Comparison of ENCODE assay signal across 9 mouse cellular contexts in the genomic region with DNA sequence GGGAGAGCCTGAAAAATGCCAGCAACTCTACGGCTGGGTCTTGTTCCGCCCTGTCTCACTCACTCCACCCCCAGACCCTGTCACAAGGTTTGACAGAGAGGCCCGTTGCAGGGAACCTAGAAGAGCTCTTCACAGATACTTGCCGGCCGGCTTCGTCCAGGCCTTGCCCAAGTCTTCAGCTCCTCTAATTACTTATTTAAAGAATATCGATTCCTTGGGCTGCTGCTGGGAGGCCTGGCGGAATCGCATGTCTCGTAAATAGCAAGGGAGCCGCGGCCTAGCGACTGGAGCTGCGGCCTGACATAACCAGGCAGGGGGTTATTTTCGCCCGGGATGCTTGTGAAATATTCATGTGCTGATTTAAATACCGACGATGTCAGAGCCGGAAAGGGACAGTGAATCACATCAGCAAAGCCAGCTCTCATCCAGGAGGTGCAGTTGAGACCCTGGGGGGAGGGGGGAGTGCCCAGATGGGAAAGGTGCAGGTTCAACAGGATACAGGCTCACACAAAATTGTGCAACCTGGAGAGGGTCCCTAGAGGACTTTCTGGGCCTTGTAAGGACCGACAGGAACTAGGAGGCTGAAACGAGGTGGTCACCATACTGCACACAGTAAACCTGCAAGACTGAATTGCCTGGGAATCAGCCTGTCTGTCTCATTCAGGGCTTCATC. TPM values are rescaled to one million over a fixed set of nuclear protein-coding genes. Genes with fewer than 3 reads are reported as not detected.
DNase-seq lines count a peak whose midpoint lies in the region; ATAC-seq and TF ChIP-seq lines count a peak whose summit lies in the region.
"Had no signal": no experiment of that assay in that cellular context is flagged by ENCODE, and none has a peak within 500 bp of the region (broad histone marks: within the 10 kb centered on the region; RNA-seq: fewer than 3 reads in every experiment).

No protein-coding gene starts in this region.

- TF ChIP-seq POLR2A in ES-Bruce4 (IDR thresholded peaks at IDR 0.05; ENCODE audit: insufficient read depth, low read length), result no peak

- H3K4me2 ChIP-seq in heart, postnatal 0 days (ENCODE audit: low read depth, low read length), result no peak overlapping the region

- no peak for TF ChIP-seq CTCF in ES-Bruce4 (IDR thresholded peaks at IDR 0.05; ENCODE audit: low read depth, low read length)
- TF ChIP-seq CTCF in heart, postnatal 0 days (IDR thresholded peaks at IDR 0.05; ENCODE audit: low read depth), result no peak

- H3K36me3 ChIP-seq in ES-Bruce4 (ENCODE audit: control insufficient read depth, insufficient read depth, low read length, poor library complexity, severe bottlenecking), result no peaks in the 10 kb centered on the region
- no peaks in the 10 kb centered on the region for H3K36me3 ChIP-seq in heart, postnatal 0 days (replicated peaks; ENCODE audit: control insufficient read depth, insufficient read depth, low read length)

- WGBS in heart, postnatal 0 days, result 22% methylated on average over 21 of the region's 21 CpGs

- H3K9ac ChIP-seq in ES-Bruce4 (ENCODE audit: low read depth, poor library complexity, severe bottlenecking), result 0 out of 2 replicates have a peak overlapping the region, but pooled peaks have one; percentile 14
- 0 out of 2 replicates have a peak overlapping the region, but pooled peaks have one; percentile 1 for H3K9ac ChIP-seq in heart, postnatal 0 days (replicated peaks; ENCODE audit: low read depth, low read length)

- no peak overlapping the region for H3K27ac ChIP-seq in ES-Bruce4 (ENCODE audit: insufficient read depth, low read length)
- peak overlapping the region; percentile 36; the same call in 1 of the 2 replicates for H3K27ac ChIP-seq in heart, postnatal 0 days (ENCODE audit: low read depth)
- H3K27ac ChIP-seq: layer of hippocampus, adult 2 months had no signal

- no peaks in the 10 kb centered on the region for H3K9me3 ChIP-seq in ES-Bruce4 (replicated peaks; ENCODE audit: control insufficient read depth, insufficient read depth, low read length, poor library complexity, severe bottlenecking)
- H3K9me3 ChIP-seq in heart, postnatal 0 days (replicated peaks; ENCODE audit: control insufficient read depth, low read length), result no peaks in the 10 kb centered on the region

- no peak overlapping the region; the same call in 1 of the 2 replicates for H3K4me3 ChIP-seq in ES-Bruce4 (ENCODE audit: low read depth, low read length)
- no peak overlapping the region for H3K4me3 ChIP-seq in heart, postnatal 0 days (ENCODE audit: low read depth, low read length)
- H3K4me3 ChIP-seq: layer of hippocampus, adult 2 months had no signal

- peak; percentile 43 to 50 for DNase-seq in B cell, adult 2 months
- no peak for DNase-seq in heart, postnatal 0 days (ENCODE audit: low spot score)
- DNase-seq in lung, postnatal 14 days, result peak; percentile 32
- DNase-seq in adrenal gland, postnatal 4 days (ENCODE audit: low spot score in 2 of 2), result no peak
- DNase-seq in cerebellum, postnatal 36 days, result no peak
- DNase-seq in right cerebral cortex, adult 2 months (ENCODE audit: low spot score in 2 of 2), result no peak

- no peaks in the 10 kb centered on the region for H3K27me3 ChIP-seq in ES-Bruce4 (ENCODE audit: control insufficient read depth, insufficient read depth, low read length, poor library complexity, severe bottlenecking)
- H3K27me3 ChIP-seq in heart, postnatal 0 days (ENCODE audit: control insufficient read depth, insufficient read depth, low read length), result no peaks in the 10 kb centered on the region

- ATAC-seq in heart, postnatal 0 days (ENCODE audit: insufficient read depth, low read depth), result peak; percentile 79
- no peak for ATAC-seq in erythroid progenitor cell, adult 5-6 weeks (replicated peaks; ENCODE audit: low FRiP score, poor library complexity, severe bottlenecking)

- H3K4me1 ChIP-seq in ES-Bruce4 (ENCODE audit: control insufficient read depth, insufficient read depth, low read length), result peaks cover 9% of the 10 kb centered on the region
- H3K4me1 ChIP-seq in heart, postnatal 0 days (ENCODE audit: control insufficient read depth, insufficient read depth), result peaks cover 8% of the 10 kb centered on the region

- no peak for TF ChIP-seq EP300 in ES-Bruce4 (IDR thresholded peaks at IDR 0.05; ENCODE audit: insufficient read depth, low read depth, low read length)
- TF ChIP-seq EP300 in heart, postnatal 0 days (IDR thresholded peaks at IDR 0.05; ENCODE audit: low read depth), result no peak

RNA-seq across cellular contexts. Expression of gene Crb2, which starts 17.6 kb away (rescaled TPM):
- polyA plus RNA-seq in ES-Bruce4 (2011; ENCODE audit: insufficient read depth, insufficient read length, low read depth, missing spikeins), result 1.0 and 2.1 TPM in 2 replicates
- total RNA-seq in heart, postnatal 0 days (2014; rRNA removed; ENCODE audit: low replicate concordance), result 1.9 and 3.7 TPM in 2 replicates
- 0.46 and 0.48 TPM in 2 replicates for polyA plus RNA-seq in heart, postnatal 0 days (2015; fragmentation: Nextera tagmentation; extraction: Ambion mirVana)
- not detected in 2 replicates for total RNA-seq in erythroid progenitor cell, adult 5-6 weeks (2015; ENCODE audit: low replicate concordance)
- total RNA-seq in erythroid progenitor cell, adult 5-6 weeks (2017; ENCODE audit: low replicate concordance), result not detected in 2 replicates
- 1 to 10 TPM; 1.1 to 2.7 TPM for total RNA-seq in adrenal gland, postnatal 4 days (2021)

RNA-seq across cellular contexts. Expression of gene Strbp, which starts 54.8 kb away (rescaled TPM):
- polyA plus RNA-seq in ES-Bruce4 (2011; ENCODE audit: insufficient read depth, insufficient read length, low read depth, missing spikeins), result 126 and 133 TPM in 2 replicates
- total RNA-seq in heart, postnatal 0 days (2014; rRNA removed; ENCODE audit: low replicate concordance), result 6.7 and 8.4 TPM in 2 replicates
- 11.4 and 11.5 TPM in 2 replicates for polyA plus RNA-seq in heart, postnatal 0 days (2015; fragmentation: Nextera tagmentation; extraction: Ambion mirVana)
- 27.2 and 33.2 TPM in 2 replicates for total RNA-seq in erythroid progenitor cell, adult 5-6 weeks (2015; ENCODE audit: low replicate concordance)
- 17.4 and 30.9 TPM in 2 replicates for total RNA-seq in erythroid progenitor cell, adult 5-6 weeks (2017; ENCODE audit: low replicate concordance)
- total RNA-seq in adrenal gland, postnatal 4 days (2021), result 10 to 100 TPM; 48.8 to 63.0 TPM

Comparison
In these comparisons a context has a peak if more than half of its experiments do, and no peak if none do; other contexts are left out.
1. DNase-seq: peak in B cell, adult 2 months (2 of 2) and lung, postnatal 14 days (single experiment); none in heart, postnatal 0 days (single experiment), adrenal gland, postnatal 4 days (0 of 2), cerebellum, postnatal 36 days (0 of 2) and right cerebral cortex, adult 2 months (0 of 2).